Mouse (Mus musculus) thymus, adult 2 months (tissue): ENCODE results near the gene Zfp27.

Experiments used
- CTCF ChIP-seq: fragments of 200-500 bp; IDR thresholded peaks from 2 replicates; pipeline ENCODE4 v1.5.1; 2012; ENCODE audit warnings: mild to moderate bottlenecking, control low read depth, low read length, moderate library complexity, borderline replicate concordance; ENCODE audit not compliant: control insufficient read depth, poor library complexity, insufficient read depth; ENCODE audit errors: extremely low read depth
- POLR2A ChIP-seq: fragments of 200-500 bp; IDR thresholded peaks from 2 replicates; pipeline ENCODE4 v1.6.1; 2012; ENCODE audit warnings: mild to moderate bottlenecking, low read length, control low read depth, moderate library complexity; ENCODE audit not compliant: control insufficient read depth, poor library complexity, insufficient read depth; ENCODE audit errors: extremely low read depth

DNA sequence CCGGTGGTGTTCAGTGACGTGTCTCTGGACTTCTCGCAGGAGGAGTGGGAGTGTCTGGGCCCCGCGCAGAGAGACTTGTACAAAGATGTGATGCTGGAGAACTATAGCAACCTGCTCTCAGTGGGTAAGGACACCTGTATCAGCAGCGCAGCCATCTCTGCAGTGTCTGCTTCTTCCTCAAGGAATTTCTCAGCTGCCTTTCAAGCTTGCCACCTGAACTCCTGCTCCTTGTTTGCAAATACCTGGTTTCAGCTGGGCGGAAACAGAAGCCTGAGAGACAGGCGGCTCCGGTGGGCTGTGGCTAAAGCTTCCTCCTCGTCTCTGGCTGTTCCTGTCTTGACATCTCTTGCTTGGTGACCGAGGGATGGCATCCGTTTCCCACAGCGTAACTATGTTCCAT lies 5.8 kb upstream of the Zfp27 start:
- TF ChIP-seq CTCF: no peak
- TF ChIP-seq POLR2A: no peak
